23 mouse cellular contexts compared by ENCODE assay signal in the genomic region with DNA sequence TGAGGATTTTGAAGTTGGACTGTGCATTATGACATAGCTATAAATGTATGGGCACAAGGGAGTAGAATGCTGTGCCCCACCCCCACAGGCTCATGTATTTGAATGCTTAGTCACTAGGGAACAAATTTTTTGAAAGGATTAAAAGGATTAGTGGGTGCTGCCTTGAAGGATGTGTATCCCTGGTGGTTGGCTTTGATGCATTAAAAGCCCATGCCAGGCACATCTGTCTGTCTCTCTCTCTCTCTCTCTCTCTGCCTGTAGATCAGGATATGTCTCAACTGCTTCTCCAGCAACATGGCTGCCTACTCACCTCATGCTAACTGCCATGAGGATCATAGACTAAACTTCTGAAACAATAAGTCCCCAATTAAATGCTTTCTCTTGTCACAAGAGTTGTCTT. TPM values are rescaled to one million over a fixed set of nuclear protein-coding genes. Genes with fewer than 3 reads are reported as not detected.
DNase-seq lines count a peak whose midpoint lies in the region; ATAC-seq and TF ChIP-seq lines count a peak whose summit lies in the region.
"Had no signal": no experiment of that assay in that cellular context is flagged by ENCODE, and none has a peak within 500 bp of the region (broad histone marks: within the 10 kb centered on the region; RNA-seq: fewer than 3 reads in every experiment).

No protein-coding gene starts in this region.

- H3K27ac ChIP-seq in midbrain, embryonic 11.5 days (ENCODE audit: low read depth, low read length) = no peak overlapping the region
- H3K27ac ChIP-seq in midbrain, embryonic 10.5 days (replicated peaks) = no peak overlapping the region
- H3K27ac ChIP-seq in kidney, adult 2 months (ENCODE audit: insufficient read depth, low read depth, low read length) = no peak overlapping the region
- H3K27ac ChIP-seq: embryonic facial prominence, embryonic 12.5 days; embryonic facial prominence, embryonic 15.5 days; forebrain, embryonic 13.5 days; forebrain, embryonic 15.5 days had no signal

- no peak overlapping the region for H3K4me2 ChIP-seq in midbrain, embryonic 11.5 days
- H3K4me2 ChIP-seq: embryonic facial prominence, embryonic 12.5 days; embryonic facial prominence, embryonic 15.5 days; forebrain, embryonic 13.5 days; forebrain, embryonic 15.5 days had no signal

- no peak for DNase-seq in midbrain, embryonic 11.5 days (ENCODE audit: low spot score, missing footprints)
- DNase-seq in midbrain, embryonic 10.5 days (ENCODE audit: low spot score) = no peak
- DNase-seq in fat pad, adult 2 months (ENCODE audit: extremely low read depth, low read depth, low spot score) = peak; percentile 62
- DNase-seq in kidney, adult 2 months = no peak
- no peak for DNase-seq in cerebellum, adult 11-12 months
- DNase-seq: adrenal gland, adult 8-10 months; adrenal gland, postnatal 14 days; adrenal gland, postnatal 36 days; cerebellum, adult 18-20 months; cerebellum, adult 8-10 months; cerebellum, adult 9-11 months; cerebellum, postnatal 14 days; cerebellum, postnatal 36 days; embryo, embryonic 11 days; forebrain, postnatal 0 days had no signal

- no peaks in the 10 kb centered on the region for H3K27me3 ChIP-seq in midbrain, embryonic 11.5 days (ENCODE audit: control insufficient read depth, insufficient read depth, low read length)
- H3K27me3 ChIP-seq in midbrain, embryonic 10.5 days (ENCODE audit: low read depth, poor library complexity, severe bottlenecking) = no peaks in the 10 kb centered on the region
- no peaks in the 10 kb centered on the region for H3K27me3 ChIP-seq in kidney, adult 2 months (replicated peaks; ENCODE audit: control insufficient read depth, insufficient read depth, low read length)
- H3K27me3 ChIP-seq: embryonic facial prominence, embryonic 12.5 days; embryonic facial prominence, embryonic 15.5 days; forebrain, embryonic 13.5 days; forebrain, embryonic 15.5 days; Patski had no signal

- no peaks in the 10 kb centered on the region for H3K4me1 ChIP-seq in midbrain, embryonic 11.5 days (ENCODE audit: control insufficient read depth, insufficient read depth, low read length)
- H3K4me1 ChIP-seq in midbrain, embryonic 10.5 days = peaks cover 8% of the 10 kb centered on the region
- H3K4me1 ChIP-seq in kidney, adult 2 months (ENCODE audit: control insufficient read depth, insufficient read depth, low read length) = no peaks in the 10 kb centered on the region
- H3K4me1 ChIP-seq: embryonic facial prominence, embryonic 12.5 days; embryonic facial prominence, embryonic 15.5 days; forebrain, embryonic 13.5 days; forebrain, embryonic 15.5 days had no signal

- no peak for TF ChIP-seq POLR2A in kidney, adult 2 months (IDR thresholded peaks at IDR 0.05; ENCODE audit: low read depth, low read length)

- no peaks in the 10 kb centered on the region for H3K9me3 ChIP-seq in midbrain, embryonic 11.5 days (ENCODE audit: control insufficient read depth, low read length)
- H3K9me3 ChIP-seq in midbrain, embryonic 10.5 days (replicated peaks) = no peaks in the 10 kb centered on the region
- H3K9me3 ChIP-seq: embryonic facial prominence, embryonic 12.5 days; embryonic facial prominence, embryonic 15.5 days; forebrain, embryonic 13.5 days; forebrain, embryonic 15.5 days; G1E had no signal

- no peak for TF ChIP-seq CTCF in kidney, adult 2 months (conservative IDR thresholded peaks at IDR 0.05; ENCODE audit: insufficient read depth, insufficient read length, low read depth, low read length)

- ATAC-seq in midbrain, embryonic 11.5 days (ENCODE audit: low FRiP score) = peak; percentile 24; the same call in 1 of the 2 replicates
- ATAC-seq: activated CD4-positive, CD25-positive, alpha-beta regulatory T cell, adult 4 months; forebrain, embryonic 13.5 days; forebrain, embryonic 15.5 days; forebrain, postnatal 0 days; Patski had no signal

- peaks cover 2% of the 10 kb centered on the region; the same call in 1 of the 2 replicates for H3K36me3 ChIP-seq in midbrain, embryonic 11.5 days (ENCODE audit: control insufficient read depth, insufficient read depth, low read length)
- H3K36me3 ChIP-seq in midbrain, embryonic 10.5 days = peaks cover 88% of the 10 kb centered on the region
- H3K36me3 ChIP-seq in kidney, adult 2 months (ENCODE audit: control insufficient read depth, insufficient read depth, low read length) = peaks cover 2% of the 10 kb centered on the region; the same call in 1 of the 2 replicates

- H3K9ac ChIP-seq in midbrain, embryonic 11.5 days (ENCODE audit: low read length) = no peak overlapping the region
- H3K9ac ChIP-seq: embryonic facial prominence, embryonic 12.5 days; embryonic facial prominence, embryonic 15.5 days; forebrain, embryonic 13.5 days; forebrain, embryonic 15.5 days; forebrain, postnatal 0 days had no signal

- H3K4me3 ChIP-seq in midbrain, embryonic 11.5 days (ENCODE audit: low read depth, low read length) = no peak overlapping the region
- H3K4me3 ChIP-seq in midbrain, embryonic 10.5 days = no peak overlapping the region
- no peak overlapping the region for H3K4me3 ChIP-seq in kidney, adult 2 months (ENCODE audit: insufficient read depth, low read depth, low read length)
- H3K4me3 ChIP-seq: embryonic facial prominence, embryonic 12.5 days; embryonic facial prominence, embryonic 15.5 days; erythroblast, embryonic 14.5 days; forebrain, embryonic 13.5 days; forebrain, embryonic 15.5 days had no signal

RNA-seq across cellular contexts. Expression of gene Phip, which starts 23.0 kb away (rescaled TPM):
- polyA plus RNA-seq in midbrain, embryonic 11.5 days (2014; fragmentation: Nextera tagmentation; extraction: Ambion mirVana) = 136 and 150 TPM in 2 replicates
- polyA plus RNA-seq in midbrain, embryonic 10.5 days (2016; fragmentation: Nextera tagmentation; extraction: Ambion mirVana) = 116 and 122 TPM in 2 replicates
- 2.5 and 2.9 TPM in 2 replicates for polyA plus RNA-seq in kidney, adult 2 months (2012; rRNA removed)

Comparison
In these comparisons a context has a peak if more than half of its experiments do, and no peak if none do; other contexts are left out.
1. RNA of gene Phip, which starts 23.0 kb away (polyA plus RNA-seq): 136 to 150 TPM in midbrain, embryonic 11.5 days and 116 to 122 TPM in midbrain, embryonic 10.5 days; 2.5 to 2.9 TPM in kidney, adult 2 months; every median in the first group is over 10 times any median in the second.